Mouse (Mus musculus): ENCODE data around the gene Csnk1g1.

- TF ChIP-seq GATA1 (IDR thresholded peaks at IDR 0.05; ENCODE audit: borderline replicate concordance, low read length) (no peak), FLI1 (IDR thresholded peaks at IDR 0.05; ENCODE audit: low read length) (no peak)
Measured at GRCm38 (mm10) chr9:66068056-66068455, 159.3 kb downstream of the Csnk1g1 start.

Data from megakaryocyte, embryonic 14.5 days (primary cell).